Mouse (Mus musculus) heart, adult 11 months (tissue): Measurements from ENCODE around the gene Hspa1b.
A peak's percentile ranks its signal among the peaks of the same experiment; 100 is the strongest.

Experiments used
- DNase-seq: peaks from one replicate; pipeline ENCODE4 v3.0.0; 2022

Hspa1b gene

DNA sequence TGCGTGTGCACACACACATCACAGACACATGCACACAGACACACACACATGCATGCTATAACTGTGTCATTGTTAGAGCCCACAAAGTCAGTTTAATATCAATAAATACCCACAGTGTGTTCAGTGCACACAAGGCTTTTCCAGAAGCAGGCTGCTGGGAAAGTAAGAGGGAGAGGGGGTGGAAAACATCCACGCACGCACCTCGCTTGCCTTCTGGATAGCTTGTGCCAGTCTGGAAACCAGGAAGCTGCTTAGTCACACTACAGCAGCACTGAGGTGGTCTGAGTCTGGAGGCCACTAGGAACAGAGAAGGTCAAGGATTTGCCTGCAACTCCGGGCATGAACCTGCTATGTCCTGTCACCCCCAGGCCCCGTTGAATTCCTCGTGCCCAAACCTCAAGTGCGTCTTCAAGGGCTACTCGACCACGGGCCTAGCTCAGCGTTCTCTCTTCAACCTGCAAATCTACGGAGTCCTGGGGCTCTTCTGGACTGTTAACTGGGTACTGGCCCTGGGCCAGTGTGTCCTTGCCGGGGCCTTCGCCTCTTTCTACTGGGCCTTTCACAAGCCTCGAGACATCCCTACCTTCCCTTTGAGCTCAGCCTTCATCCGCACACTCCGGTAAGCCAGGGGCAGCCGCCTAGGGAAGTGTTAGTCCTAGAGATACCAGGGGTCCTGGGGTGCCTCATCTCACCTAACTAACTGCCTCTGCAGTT, 31.6 kb downstream of the Hspa1b start:
- DNase-seq = no peak

DNA sequence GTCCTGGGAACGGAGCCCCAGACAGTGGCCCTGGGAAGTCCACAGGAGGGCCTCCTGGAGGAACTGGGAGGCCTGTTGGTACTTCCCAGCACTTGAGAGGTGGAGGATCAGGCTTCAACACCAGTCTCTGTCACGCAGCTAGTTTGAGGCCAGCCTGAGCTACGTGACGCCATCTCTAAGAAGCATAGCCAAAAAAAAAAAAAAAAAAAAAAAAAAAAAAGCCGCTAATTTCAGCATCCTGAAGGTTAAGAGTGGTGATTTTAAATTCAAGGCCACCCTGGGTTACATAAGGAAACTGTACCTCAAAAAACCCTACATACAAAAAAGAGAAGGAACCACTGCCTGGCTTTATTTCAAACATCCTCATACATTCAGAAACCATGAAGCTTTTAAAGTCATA, 34.8 kb downstream of the Hspa1b start:
- DNase-seq = no peak

DNA sequence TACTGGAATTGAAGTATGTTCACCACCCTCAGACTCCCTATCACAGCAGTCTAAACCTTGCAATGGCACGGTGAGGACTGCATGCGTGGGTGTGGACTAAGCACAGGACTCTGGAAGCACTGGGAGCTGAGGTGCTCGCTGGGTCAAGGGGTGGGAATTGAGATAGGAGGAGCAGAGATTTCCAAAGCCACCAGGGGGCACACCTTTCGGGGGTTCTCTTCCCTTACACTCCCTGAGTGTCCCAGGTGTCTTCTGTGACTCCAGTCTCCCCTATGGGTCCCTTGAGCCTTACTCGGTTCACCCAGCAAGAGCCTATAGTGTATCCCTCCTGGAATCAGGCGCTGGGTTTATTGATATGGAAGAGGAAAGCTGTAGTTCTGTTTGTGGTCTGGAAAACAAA, 36.1 kb downstream of the Hspa1b start:
- no peak for DNase-seq

DNA sequence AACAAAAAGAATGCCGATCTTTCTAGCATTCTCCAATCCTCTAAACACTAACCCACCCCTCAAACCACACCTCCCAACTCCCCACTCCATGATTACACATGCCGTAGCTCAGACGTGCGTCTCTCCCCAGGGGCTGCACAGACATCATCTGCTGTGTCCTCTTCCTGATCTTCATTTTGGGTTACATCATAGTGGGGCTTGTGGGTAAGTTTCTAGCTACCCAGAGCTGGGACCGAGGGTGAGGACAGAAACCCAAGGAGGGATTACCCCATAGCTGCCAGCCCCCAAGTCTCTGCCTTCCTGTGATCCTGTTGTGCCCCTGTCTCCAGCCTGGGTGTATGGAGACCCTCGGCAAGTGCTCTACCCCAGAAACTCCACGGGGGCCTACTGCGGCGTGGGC, 41.9 kb downstream of the Hspa1b start:
- no peak for DNase-seq

DNA sequence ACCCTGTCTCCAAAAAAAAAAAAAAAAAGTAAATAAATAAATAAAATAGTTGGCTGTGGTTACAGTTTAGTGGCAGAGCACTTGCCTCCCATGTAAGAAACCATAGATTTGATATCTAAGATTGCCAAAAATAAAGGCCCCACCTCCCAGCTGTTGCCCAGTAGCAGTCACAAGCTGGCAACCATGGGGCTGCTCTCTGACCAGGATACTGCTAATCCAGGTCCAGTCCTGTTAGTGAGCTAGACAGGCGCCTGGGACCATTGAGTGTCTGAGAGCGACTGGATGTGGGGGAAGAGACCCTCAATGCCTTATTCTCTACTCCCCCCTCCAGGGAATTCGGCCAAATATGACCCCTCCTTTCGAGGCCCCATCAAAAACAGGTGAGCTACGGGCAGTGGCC, 42.7 kb downstream of the Hspa1b start:
- DNase-seq = no peak

DNA sequence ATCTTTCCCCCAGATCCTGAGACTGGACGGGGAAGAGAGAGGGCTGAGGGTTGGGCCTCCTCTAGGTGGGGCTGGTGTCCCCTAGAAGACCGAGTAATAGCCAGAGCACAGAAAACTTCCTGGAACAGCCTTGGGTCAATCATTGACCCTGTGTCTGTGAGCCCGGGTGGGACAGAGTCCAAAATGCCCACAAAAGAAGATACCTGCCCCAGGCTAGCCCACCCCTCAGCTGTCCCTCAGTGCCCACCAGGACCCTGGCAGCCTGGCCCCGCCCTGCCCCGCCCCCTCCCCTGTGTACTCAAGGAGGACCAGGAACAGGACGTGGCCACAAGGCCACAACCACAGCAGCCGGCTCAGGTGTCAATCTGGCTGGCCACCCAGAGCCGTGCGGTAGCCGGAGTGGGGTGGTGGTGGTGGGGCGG, 43.6 kb downstream of the Hspa1b start:
- DNase-seq = no peak

DNA sequence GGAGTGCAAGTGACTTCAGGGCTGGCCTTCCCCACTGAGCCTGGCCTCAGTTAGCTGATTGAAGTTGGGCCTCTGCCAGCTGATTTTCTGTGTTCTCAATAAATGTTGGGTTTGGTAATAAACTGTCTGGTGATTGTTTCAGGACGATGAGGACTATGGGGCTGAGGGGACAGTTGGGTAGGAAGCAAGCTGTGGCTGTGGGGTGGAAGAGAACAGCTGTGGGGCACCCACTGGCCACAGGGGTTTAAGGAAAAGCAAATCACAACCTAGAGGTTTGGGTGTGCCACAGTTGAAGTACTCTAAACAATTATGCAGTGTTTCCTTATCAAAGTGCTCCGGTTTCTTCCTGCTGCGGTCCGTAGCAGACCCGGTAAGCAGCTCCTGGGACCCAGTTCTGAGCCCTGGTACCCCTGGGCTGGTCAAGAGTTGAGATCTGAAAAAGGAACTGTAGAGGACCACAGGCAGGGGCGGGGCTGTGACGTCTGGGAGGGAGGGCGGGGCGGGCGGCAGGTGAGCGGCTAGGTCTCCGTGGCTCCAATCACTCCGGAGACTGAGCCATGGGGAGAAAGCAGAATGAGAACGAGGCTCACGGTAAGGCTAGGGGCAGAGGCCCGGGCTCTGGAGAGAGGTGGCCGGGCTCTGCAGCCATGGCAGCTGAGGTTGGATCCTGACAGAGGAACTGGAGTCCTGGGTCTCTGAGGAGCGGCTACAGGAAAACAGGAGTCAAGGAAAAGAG, 44.9 kb downstream of the Hspa1b start, which contains the start of gene Slc44a4:
Gene Slc44a4, plus strand, starts transcription at position 537 of the 736 bp plus-strand sequence.
- no peak for DNase-seq

DNA sequence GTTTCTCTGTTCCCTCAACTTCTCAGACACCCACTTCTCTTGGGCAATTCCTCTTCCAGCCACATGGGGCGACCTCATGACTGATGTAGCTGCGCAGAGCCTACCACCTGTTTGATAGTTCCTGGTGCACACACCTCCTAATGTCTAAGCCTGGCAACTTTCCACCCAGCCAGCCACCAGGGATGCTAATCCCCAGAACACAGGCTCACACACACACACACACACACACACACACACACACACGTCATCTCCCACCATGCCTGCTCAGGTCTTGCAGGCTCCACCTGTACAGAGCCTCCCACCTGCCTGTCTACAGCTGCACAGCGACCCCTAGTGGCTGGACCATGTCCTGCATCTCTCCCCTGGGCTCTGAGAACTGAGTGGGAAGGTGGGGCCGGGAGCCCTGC, 47.1 kb downstream of the Hspa1b start:
- DNase-seq = peak; percentile 96

DNA sequence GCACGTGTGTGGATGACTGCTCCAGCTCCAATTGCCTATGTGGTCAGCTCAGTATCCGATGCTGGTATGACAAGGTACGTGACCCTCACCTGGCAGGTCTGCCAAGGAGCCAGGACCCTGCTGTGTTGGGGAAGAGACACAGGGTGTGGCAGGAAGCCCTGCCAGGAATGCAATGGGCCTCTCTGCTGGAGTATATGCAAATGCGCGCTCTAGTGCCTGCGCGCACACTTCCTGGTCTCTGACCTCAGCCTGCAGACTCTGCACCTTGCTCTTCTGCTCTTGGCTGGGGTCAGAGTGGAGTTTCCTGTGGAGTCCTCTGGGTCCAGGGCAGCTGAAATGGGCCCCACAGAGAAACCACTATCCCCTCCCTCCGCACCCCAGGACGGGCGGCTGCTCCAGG, 48.1 kb downstream of the Hspa1b start:
- no peak for DNase-seq
